Mouse (Mus musculus): ENCODE results near the gene Rab27a. TPM values are rescaled to one million over a fixed set of nuclear protein-coding genes. Genes with fewer than 3 reads are reported as not detected.

The Rab27a gene
- total and polyA plus RNA-seq, 2 experiments from 2014 or later = 2.7 to 6.4 TPM

GRCm38 (mm10) chr9:73129875-73130274 is 85.2 kb downstream of the Rab27a start:
- no peak overlapping the region for H3K4me2 ChIP-seq (ENCODE audit: low read depth, low read length, poor library complexity, severe bottlenecking)
- no peaks in the 10 kb centered on the region for H3K9me3 ChIP-seq (ENCODE audit: low read length)
- H3K36me3 ChIP-seq (ENCODE audit: insufficient read depth, low read length) = peaks cover 37% of the 10 kb centered on the region
- no peaks in the 10 kb centered on the region for H3K4me1 ChIP-seq (ENCODE audit: insufficient read depth, low read length)
- H3K4me3 ChIP-seq (ENCODE audit: low read depth, low read length) = no peak overlapping the region
- no peak for TF ChIP-seq CTCF (IDR thresholded peaks at IDR 0.05)
- H3K27ac ChIP-seq (ENCODE audit: low read depth, low read length) = no peak overlapping the region
- H3K27me3 ChIP-seq (ENCODE audit: insufficient read depth, low read length) = no peaks in the 10 kb centered on the region
- no peak overlapping the region for H3K9ac ChIP-seq (replicated peaks; ENCODE audit: low read length, poor library complexity, severe bottlenecking)
- DNase-seq (ENCODE audit: low spot score) = no peak
- ATAC-seq (ENCODE audit: low FRiP score) = no peak
- 31% methylated on average over 8 of the region's 8 CpGs for WGBS

GRCm38 (mm10) chr9:73130529-73130928 is 85.9 kb downstream of the Rab27a start:
- H3K9ac ChIP-seq (replicated peaks; ENCODE audit: low read length, poor library complexity, severe bottlenecking) = no peak overlapping the region
- H3K27ac ChIP-seq (ENCODE audit: low read depth, low read length) = no peak overlapping the region
- no peaks in the 10 kb centered on the region for H3K9me3 ChIP-seq (ENCODE audit: low read length)
- no peak for TF ChIP-seq CTCF (IDR thresholded peaks at IDR 0.05)
- no peak for ATAC-seq (ENCODE audit: low FRiP score)
- WGBS = 90% methylated on average over 4 of the region's 4 CpGs
- no peaks in the 10 kb centered on the region for H3K4me1 ChIP-seq (ENCODE audit: insufficient read depth, low read length)
- H3K27me3 ChIP-seq (ENCODE audit: insufficient read depth, low read length) = no peaks in the 10 kb centered on the region
- H3K4me3 ChIP-seq (ENCODE audit: low read depth, low read length) = no peak overlapping the region
- H3K4me2 ChIP-seq (ENCODE audit: low read depth, low read length, poor library complexity, severe bottlenecking) = no peak overlapping the region
- DNase-seq (ENCODE audit: low spot score) = no peak
- peaks cover 32% of the 10 kb centered on the region for H3K36me3 ChIP-seq (ENCODE audit: insufficient read depth, low read length)

- Histone ChIP-seq H3K4me3 (ENCODE audit: low read depth, low read length) (no peak overlapping the region), H3K27me3 (ENCODE audit: insufficient read depth, low read length) (no peaks in the 10 kb centered on the region), H3K27ac (ENCODE audit: low read depth, low read length) (no peak overlapping the region), H3K36me3 (ENCODE audit: insufficient read depth, low read length) (no peaks in the 10 kb centered on the region), H3K9me3 (ENCODE audit: low read length) (no peaks in the 10 kb centered on the region), H3K9ac (replicated peaks; ENCODE audit: low read length, poor library complexity, severe bottlenecking) (no peak overlapping the region), H3K4me1 (ENCODE audit: insufficient read depth, low read length) (no peaks in the 10 kb centered on the region), H3K4me2 (ENCODE audit: low read depth, low read length, poor library complexity, severe bottlenecking) (no peak overlapping the region)
- ATAC-seq (ENCODE audit: low FRiP score) = no peak
- 70% methylated on average over 11 of the region's 11 CpGs for WGBS
- no peak for TF ChIP-seq CTCF (IDR thresholded peaks at IDR 0.05)
- no peak for DNase-seq (ENCODE audit: low spot score)
These were observed 92.8 kb downstream of the Rab27a start for GRCm38 (mm10) chr9:73137341-73137886.

Small RNA genes within 50 kb of the gene (microRNA-seq; reads per million reads assigned to microRNA genes)
- not detected for gene Gm27353 (ENCODE audit: borderline number of aligned reads)

Other genes with a start within 250 kb of the Rab27a start
- gene Prtg, start 238.0 kb upstream of the Rab27a start, total RNA-seq (2014; rRNA removed) = 0.66 and 0.93 TPM in 2 replicates
- 0.25 and 0.32 TPM in 2 replicates for gene Prtg, start 238.0 kb upstream of the Rab27a start, polyA plus RNA-seq (2015; fragmentation: Nextera tagmentation; extraction: Ambion mirVana)
- gene Pygo1, start 119.2 kb upstream of the Rab27a start, total RNA-seq (2014; rRNA removed) = 40.1 and 45.9 TPM in 2 replicates
- 8.3 and 9.3 TPM in 2 replicates for gene Pygo1, start 119.2 kb upstream of the Rab27a start, polyA plus RNA-seq (2015; fragmentation: Nextera tagmentation; extraction: Ambion mirVana)
- gene Dyx1c1, start 86.1 kb upstream of the Rab27a start, total RNA-seq (2014; rRNA removed) = 1.8 and 3.0 TPM in 2 replicates
- 2.7 TPM in 2 replicates for gene Dyx1c1, start 86.1 kb upstream of the Rab27a start, polyA plus RNA-seq (2015; fragmentation: Nextera tagmentation; extraction: Ambion mirVana)
- 0.28 TPM in 1 of 2 replicates, not detected in the other for gene Gm44503, start 86.0 kb upstream of the Rab27a start, total RNA-seq (2014; rRNA removed)
- gene Gm44503, start 86.0 kb upstream of the Rab27a start, polyA plus RNA-seq (2015; fragmentation: Nextera tagmentation; extraction: Ambion mirVana) = not detected in 2 replicates
- 13.4 and 15.1 TPM in 2 replicates for gene Ccpg1os, start 59.5 kb upstream of the Rab27a start, total RNA-seq (2014; rRNA removed)
- 19.3 and 20.3 TPM in 2 replicates for gene Ccpg1os, start 59.5 kb upstream of the Rab27a start, polyA plus RNA-seq (2015; fragmentation: Nextera tagmentation; extraction: Ambion mirVana)
- 19.3 and 30.4 TPM in 2 replicates for gene Ccpg1, start 59.4 kb upstream of the Rab27a start, total RNA-seq (2014; rRNA removed)
- gene Ccpg1, start 59.4 kb upstream of the Rab27a start, polyA plus RNA-seq (2015; fragmentation: Nextera tagmentation; extraction: Ambion mirVana) = 38.1 and 39.9 TPM in 2 replicates
- 8.4 and 19.4 TPM in 2 replicates for gene Pigb, start 4.5 kb upstream of the Rab27a start, total RNA-seq (2014; rRNA removed)
- 12.2 and 13.0 TPM in 2 replicates for gene Pigb, start 4.5 kb upstream of the Rab27a start, polyA plus RNA-seq (2015; fragmentation: Nextera tagmentation; extraction: Ambion mirVana)
- 0.93 TPM in 1 of 2 replicates, not detected in the other for gene Khdc3, start 57.0 kb downstream of the Rab27a start, total RNA-seq (2014; rRNA removed)
- 0.25 and 0.27 TPM in 2 replicates for gene Khdc3, start 57.0 kb downstream of the Rab27a start, polyA plus RNA-seq (2015; fragmentation: Nextera tagmentation; extraction: Ambion mirVana)
- not detected in 2 replicates for gene Gm20509, start 57.6 kb downstream of the Rab27a start, total RNA-seq (2014; rRNA removed)
- gene Gm20509, start 57.6 kb downstream of the Rab27a start, polyA plus RNA-seq (2015; fragmentation: Nextera tagmentation; extraction: Ambion mirVana) = 0.22 and 0.27 TPM in 2 replicates
- 49.5 and 78.1 TPM in 2 replicates for gene Rsl24d1, start 68.6 kb downstream of the Rab27a start, total RNA-seq (2014; rRNA removed)
- 101 and 110 TPM in 2 replicates for gene Rsl24d1, start 68.6 kb downstream of the Rab27a start, polyA plus RNA-seq (2015; fragmentation: Nextera tagmentation; extraction: Ambion mirVana)

All from midbrain, postnatal 0 days (tissue).